Mouse (Mus musculus) E14TG2a.4 (cell line): Measurements from ENCODE around the gene 4933405L10Rik.

Experiments used
- CTCF ChIP-seq: conservative IDR thresholded peaks from 2 replicates; pipeline ENCODE4 v1.5.1; 2014; ENCODE audit warnings: low read length
- NANOG ChIP-seq: IDR thresholded peaks from 2 replicates; pipeline ENCODE4 v1.6.1; 2014; ENCODE audit warnings: borderline replicate concordance, low read length, mixed read lengths
- POU5F1 ChIP-seq: IDR thresholded peaks from 2 replicates; pipeline ENCODE4 v1.6.1; 2014; ENCODE audit warnings: low read length, borderline replicate concordance

DNA sequence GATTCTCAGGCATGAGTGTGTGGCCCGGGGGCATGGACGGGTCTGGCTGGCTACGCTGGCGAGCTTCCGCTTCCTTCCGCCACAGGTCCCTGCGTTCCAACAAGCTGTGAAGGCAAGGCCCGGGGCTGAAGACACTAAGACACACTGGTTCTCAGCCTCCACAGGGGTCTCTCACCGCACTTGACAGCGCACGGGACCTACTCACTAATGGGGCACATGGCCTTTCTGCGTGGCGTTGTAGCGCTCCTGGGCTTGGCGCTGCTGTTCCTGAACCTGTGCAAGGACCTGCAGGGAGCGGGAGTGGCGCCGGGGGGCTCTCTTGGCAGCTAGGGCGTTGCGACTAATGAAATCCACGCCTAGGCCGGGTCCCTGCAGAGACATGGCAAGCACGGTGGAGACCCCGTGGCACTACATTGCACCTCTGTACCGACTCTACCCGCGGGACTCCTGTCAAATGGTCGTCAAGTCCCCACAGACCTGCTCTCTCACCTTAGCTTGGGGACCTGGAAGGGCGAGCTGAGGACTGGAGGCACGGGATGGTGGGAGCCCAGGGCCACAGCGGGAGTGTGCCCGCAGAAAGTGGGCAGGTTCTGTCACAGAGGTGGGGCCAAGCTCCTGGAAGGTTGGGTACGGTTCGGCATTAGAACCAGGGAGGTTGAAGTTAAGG lies 3.2 kb upstream of the 4933405L10Rik start:
- TF ChIP-seq CTCF: no peak
- no peak for TF ChIP-seq POU5F1
- TF ChIP-seq NANOG: no peak
